Mouse (Mus musculus) lung, embryonic 16.5 days (tissue): Measurements from ENCODE around the gene Adgrg3. TPM values are rescaled to one million over a fixed set of nuclear protein-coding genes. Genes with fewer than 3 reads are reported as not detected.
"Not testable (repeated sequence)": the region's sequence is repeated elsewhere in the genome, so short reads cannot be mapped to it uniquely, and the experiment has no call there.

Source experiments
- ATAC-seq: fragments of 200-750 bp; cut with Nextera tagmentation; 2 replicates; pipeline ENCODE4 v1.8.0; 2017; ENCODE audit warnings: low read depth, mild to moderate bottlenecking, moderate library complexity
- H3K27ac ChIP-seq: fragments of 300-500 bp; sonication (generic); 2 replicates; pipeline ENCODE4 v1.5.1; 2014; ENCODE audit warnings: mild to moderate bottlenecking, control low read depth, low read length
- H3K27me3 ChIP-seq: fragments of 300-500 bp; sonication (generic); 2 replicates; pipeline ENCODE4 v1.6.1; 2014; ENCODE audit warnings: low read depth, low read length, mixed read lengths; ENCODE audit not compliant: control insufficient read depth, insufficient read depth
- H3K36me3 ChIP-seq: fragments of 300-500 bp; sonication (generic); 2 replicates; pipeline ENCODE4 v1.6.1; 2014; ENCODE audit warnings: low read length; ENCODE audit not compliant: control insufficient read depth, insufficient read depth
- H3K4me1 ChIP-seq: fragments of 300-500 bp; sonication (generic); replicated peaks from 2 replicates; pipeline ENCODE4 v1.6.1; 2014; ENCODE audit warnings: low read length, mixed read lengths; ENCODE audit not compliant: control insufficient read depth, insufficient read depth
- H3K4me2 ChIP-seq: fragments of 300-500 bp; sonication (generic); 2 replicates; pipeline ENCODE4 v1.6.1; 2014; ENCODE audit warnings: low read depth, low read length, control low read depth
- H3K4me3 ChIP-seq: fragments of 300-500 bp; sonication (generic); 2 replicates; pipeline ENCODE4 v1.5.1; 2014; ENCODE audit warnings: mild to moderate bottlenecking, low read length, control low read depth
- H3K9ac ChIP-seq: fragments of 300-500 bp; sonication (generic); 2 replicates; pipeline ENCODE4 v1.6.1; 2014; ENCODE audit warnings: low read length, control low read depth
- H3K9me3 ChIP-seq: fragments of 300-500 bp; sonication (generic); 2 replicates; pipeline ENCODE4 v1.6.1; 2016; ENCODE audit warnings: low read length; ENCODE audit not compliant: control insufficient read depth
- WGBS: fragments of 180-500 bp; shearing (Covaris S2); extraction: QIAGEN DNeasy Blood & Tissue Kit; methylation state at CpG from one replicate; pipeline ENCODE4 v1.1.7; 2014; 5-methylcytosine and 5-hydroxymethylcytosine counted together
- polyA plus RNA-seq: library from polyadenylated mRNA; unstranded; fragments of >200 nt; fragmentation: Nextera tagmentation; extraction: Ambion mirVana; gene quantifications from 2 replicates; pipeline ENCODE4 v1.2.1, GENCODE M21; 2015

The Adgrg3 gene
- polyA plus RNA-seq, 1 experiment from 2014 or later, result 4.7 TPM

DNA sequence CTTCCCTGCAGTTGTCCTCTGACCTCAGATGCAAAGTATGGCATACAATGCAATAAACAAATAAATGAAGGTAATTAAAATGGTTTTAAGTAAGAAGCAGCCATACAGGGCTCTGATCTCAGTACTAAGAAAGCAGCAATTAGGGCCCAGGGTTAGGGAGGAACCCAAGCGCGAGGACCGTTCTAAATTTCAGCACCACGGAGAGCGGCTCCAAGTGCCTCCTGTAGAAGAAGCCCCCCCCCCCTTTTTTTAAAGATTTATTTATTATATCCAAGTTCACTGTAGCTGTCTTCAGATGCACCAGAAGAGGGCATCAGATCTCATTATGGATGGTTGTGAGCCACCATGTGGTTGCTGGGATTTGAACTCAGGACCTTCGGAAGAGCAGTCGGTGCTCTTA lies 10.9 kb downstream of the Adgrg3 start:
- ATAC-seq, H3K36me3 ChIP-seq, H3K9me3 ChIP-seq, H3K4me1 ChIP-seq, H3K4me3 ChIP-seq, H3K4me2 ChIP-seq, H3K9ac ChIP-seq, H3K27me3 ChIP-seq, H3K27ac ChIP-seq: not testable (repeated sequence)
- WGBS, result 39% methylated on average over 7 of the region's 7 CpGs

DNA sequence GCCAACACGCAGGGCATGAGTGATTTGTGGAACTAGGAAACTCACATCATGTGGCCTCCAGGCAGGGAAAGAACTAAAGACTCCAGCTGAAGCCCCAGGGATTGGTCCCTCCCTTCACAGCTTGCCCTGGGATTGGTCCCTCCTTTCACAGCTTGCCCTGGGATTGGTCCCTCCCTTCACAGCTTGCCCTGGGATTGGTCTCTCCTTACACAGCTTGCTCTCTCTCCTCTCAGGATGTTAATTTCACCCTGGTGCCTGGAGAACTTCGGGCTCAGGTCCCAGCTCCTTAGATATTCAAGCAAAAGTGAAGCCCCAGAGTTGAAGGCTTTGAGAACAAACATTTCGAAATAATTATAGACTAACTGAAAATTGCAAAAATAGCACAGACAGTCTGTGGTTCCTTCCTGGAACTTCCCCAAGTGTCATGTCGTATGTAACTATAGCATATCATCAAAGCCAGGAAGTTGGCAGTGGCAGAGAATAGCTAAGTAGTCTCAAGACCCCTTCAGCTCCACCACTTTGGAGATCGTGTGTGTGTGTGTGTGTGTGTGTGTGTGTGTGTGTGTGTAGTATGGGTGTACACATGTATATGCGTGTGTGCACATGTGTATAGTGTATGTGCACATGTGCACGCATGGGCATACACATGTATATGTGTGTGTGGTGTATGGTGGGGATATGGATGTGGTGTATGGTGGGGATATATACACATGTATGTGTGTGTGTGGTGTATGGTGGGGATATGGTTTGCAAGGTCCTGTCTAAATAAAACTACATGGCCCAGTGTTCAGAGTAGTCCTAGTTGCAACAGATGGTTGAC lies 19.8 kb downstream of the Adgrg3 start:
- Histone ChIP-seq H3K27ac (peak overlapping the region; percentile 32), H3K9me3 (no peaks in the 10 kb centered on the region), H3K36me3 (no peaks in the 10 kb centered on the region), H3K4me3 (no peak overlapping the region), H3K27me3 (no peaks in the 10 kb centered on the region), H3K9ac (no peak overlapping the region), H3K4me1 (peaks cover 6% of the 10 kb centered on the region; the same call in 1 of the 2 replicates), H3K4me2 (no peak overlapping the region)
- WGBS, result 42% methylated on average over 7 of the region's 7 CpGs
- peak; percentile 91 for ATAC-seq

DNA sequence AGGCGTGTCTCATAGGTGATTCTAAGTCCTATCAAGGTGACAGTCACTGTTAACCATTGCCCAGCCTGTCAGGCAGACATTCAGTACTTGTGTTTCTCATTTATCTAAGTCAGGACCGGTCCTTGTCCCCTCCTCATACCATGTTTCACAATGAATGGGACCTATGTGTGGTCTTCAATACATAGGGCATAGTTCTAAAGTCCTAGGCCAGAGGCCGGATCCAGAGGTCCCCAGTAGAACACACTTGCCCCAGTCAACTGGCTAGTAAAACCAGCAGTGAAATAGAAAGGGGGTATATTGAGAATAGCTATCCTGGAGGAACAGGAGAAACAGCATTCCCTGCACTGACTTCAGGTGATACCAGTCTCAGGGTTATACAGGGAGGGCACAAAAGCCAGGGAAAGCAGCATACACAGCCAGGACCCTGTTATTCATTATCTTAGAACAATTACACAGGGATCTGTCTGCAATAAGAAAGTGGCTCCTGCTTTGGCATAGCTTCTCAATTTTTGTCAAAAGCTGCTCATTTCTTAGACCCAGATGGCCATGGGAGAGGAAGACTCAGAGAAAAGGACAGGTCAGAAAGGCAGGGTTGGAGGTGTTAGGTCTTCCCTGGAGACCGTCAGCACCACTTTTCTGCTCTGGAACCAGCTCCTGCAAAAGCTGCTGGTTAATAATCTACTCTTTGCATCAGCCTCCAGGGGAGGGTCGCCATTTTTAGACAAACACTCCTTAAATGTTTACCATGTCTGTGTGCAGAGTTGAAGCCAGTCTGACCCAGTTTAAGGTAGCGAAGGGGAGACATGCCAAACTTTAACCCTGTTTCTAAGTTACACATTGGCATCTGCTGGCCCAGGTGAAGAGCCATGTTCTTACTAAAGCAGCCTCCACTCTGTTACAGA lies 24.6 kb downstream of the Adgrg3 start:
- 40% methylated on average over 6 of the region's 6 CpGs for WGBS
- Histone ChIP-seq H3K36me3 (no peaks in the 10 kb centered on the region), H3K4me1 (peaks cover 1% of the 10 kb centered on the region), H3K9ac (no peak overlapping the region), H3K9me3 (no peaks in the 10 kb centered on the region), H3K27ac (peak overlapping the region; percentile 76), H3K4me3 (no peak overlapping the region), H3K4me2 (0 out of 2 replicates have a peak overlapping the region, but pooled peaks have one; percentile 16), H3K27me3 (no peaks in the 10 kb centered on the region)
- peak; percentile 79 for ATAC-seq

DNA sequence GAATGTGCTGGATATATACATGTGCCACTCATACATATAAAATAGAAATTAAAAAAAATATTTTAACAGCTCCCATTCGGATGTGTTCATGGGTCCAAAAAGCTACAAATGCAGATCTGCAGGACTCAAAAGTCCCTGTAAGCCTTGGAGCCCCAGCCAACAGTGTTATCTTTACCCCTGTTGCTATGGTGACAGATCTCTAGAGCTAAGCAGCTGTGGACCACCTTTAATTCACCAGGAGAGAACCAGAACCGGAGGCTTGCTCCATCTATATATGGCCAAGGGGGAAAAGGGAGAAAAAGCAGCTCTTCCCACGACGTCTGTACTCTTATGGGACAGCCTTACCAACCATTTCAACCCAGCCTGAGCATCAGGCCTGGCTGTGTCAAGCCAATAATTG lies 27.3 kb downstream of the Adgrg3 start:
- Histone ChIP-seq H3K27ac (no peak overlapping the region), H3K4me2 (no peak overlapping the region), H3K27me3 (no peaks in the 10 kb centered on the region), H3K9ac (no peak overlapping the region), H3K4me3 (no peak overlapping the region), H3K4me1 (no peaks in the 10 kb centered on the region; the same call in none of the 2 replicates), H3K36me3 (no peaks in the 10 kb centered on the region), H3K9me3 (no peaks in the 10 kb centered on the region)
- 45% methylated on average over 4 of the region's 4 CpGs for WGBS
- no peak for ATAC-seq

DNA sequence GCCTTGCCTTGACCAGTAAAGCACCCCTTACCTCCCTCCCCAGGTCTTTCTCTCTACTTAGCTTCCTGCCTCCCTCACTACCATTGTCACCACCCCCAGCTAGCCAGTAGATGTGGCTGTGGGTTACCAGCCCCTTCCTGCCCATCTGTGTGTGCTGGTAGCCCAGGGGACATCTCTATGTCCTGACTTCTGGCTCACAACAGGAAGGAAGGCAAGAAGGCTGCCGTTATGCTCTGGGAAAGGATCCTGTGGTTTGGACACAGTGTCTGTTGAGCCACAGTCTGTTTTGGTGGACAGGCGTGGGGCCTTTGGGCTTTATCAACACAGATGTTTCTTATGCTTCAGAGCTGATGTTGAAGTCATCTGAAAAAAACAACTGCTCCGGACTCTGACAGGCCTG lies 29.5 kb downstream of the Adgrg3 start:
- no peaks in the 10 kb centered on the region for H3K9me3 ChIP-seq
- ATAC-seq, result no peak
- 68% methylated on average over 3 of the region's 3 CpGs for WGBS

DNA sequence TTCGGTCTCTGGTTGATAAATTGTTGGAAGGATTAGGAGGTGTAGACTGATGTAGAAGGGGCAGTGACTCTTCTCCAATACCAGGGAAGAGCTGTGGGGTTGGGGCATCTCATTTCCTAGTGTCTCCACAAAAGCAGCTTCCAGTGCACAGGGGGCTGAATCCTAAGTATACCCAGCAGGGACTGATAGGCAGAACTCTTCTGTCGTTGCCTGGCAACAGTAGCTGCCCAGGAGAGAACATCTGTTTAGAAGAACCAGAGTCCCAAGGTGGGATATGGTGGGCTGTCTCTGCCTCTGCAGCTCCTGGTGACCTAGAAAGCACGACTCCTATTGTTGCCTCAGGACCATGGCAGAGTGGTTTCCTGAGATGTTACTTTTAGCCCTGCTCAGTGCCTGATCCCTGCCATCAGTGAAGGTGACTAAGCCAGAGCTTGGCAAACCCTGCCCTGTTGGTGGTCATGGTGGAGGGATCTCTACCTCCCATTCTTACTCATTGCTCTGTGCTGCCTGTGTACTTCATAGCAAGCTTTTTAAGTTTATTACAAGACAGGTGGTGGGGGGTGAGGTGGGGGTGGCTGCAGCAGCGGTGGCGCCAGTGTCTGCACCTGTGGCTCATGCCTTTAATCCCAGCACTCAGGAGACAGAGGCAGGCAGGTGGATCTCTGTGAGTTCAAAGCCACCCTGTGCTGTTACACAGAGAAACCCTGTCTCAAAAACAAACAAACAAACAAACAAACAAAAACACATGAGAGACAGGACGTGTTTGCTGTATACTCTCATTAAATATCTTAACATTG lies 30.6 kb downstream of the Adgrg3 start:
- WGBS, result 54% methylated on average over 6 of the region's 6 CpGs
- no peak overlapping the region for H3K4me2 ChIP-seq
- no peak for ATAC-seq
- H3K27ac ChIP-seq, result no peak overlapping the region
- H3K4me3 ChIP-seq, result no peak overlapping the region
- H3K9ac ChIP-seq, result no peak overlapping the region
- H3K9me3 ChIP-seq, result no peaks in the 10 kb centered on the region
- no peaks in the 10 kb centered on the region for H3K36me3 ChIP-seq
- H3K27me3 ChIP-seq, result no peaks in the 10 kb centered on the region
- no peaks in the 10 kb centered on the region; the same call in 1 of the 2 replicates for H3K4me1 ChIP-seq

More for the DNA sequence above, 29.5 kb downstream of the Adgrg3 start:
- H3K4me3 ChIP-seq, result no peak overlapping the region
- H3K27ac ChIP-seq, result no peak overlapping the region
- H3K4me1 ChIP-seq, result no peaks in the 10 kb centered on the region; the same call in none of the 2 replicates
- H3K27me3 ChIP-seq, result no peaks in the 10 kb centered on the region
- H3K9ac ChIP-seq, result no peak overlapping the region
- H3K4me2 ChIP-seq, result no peak overlapping the region
- no peaks in the 10 kb centered on the region for H3K36me3 ChIP-seq

DNA sequence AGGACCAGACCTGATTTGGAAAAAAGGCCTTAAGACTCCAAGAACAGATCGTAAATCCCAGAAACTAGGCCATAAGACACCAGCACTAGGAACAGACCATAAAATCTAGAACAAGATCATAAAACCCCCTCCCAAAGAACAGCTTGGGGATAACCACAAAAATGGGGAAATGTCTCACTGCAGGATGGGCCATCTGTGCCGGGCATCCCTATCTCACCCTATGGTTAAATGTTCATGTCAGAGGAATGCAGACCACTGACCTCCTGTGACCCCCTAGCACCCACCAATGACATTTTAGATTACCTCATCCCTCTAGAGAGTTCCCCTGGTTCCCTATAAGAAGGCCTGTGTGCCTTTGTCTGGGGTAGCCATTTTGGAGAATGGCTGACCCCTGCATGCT lies 32.1 kb downstream of the Adgrg3 start:
- Histone ChIP-seq H3K27me3 (no peaks in the 10 kb centered on the region), H3K4me1 (no peaks in the 10 kb centered on the region), H3K4me2 (no peak overlapping the region), H3K27ac (no peak overlapping the region), H3K9ac (no peak overlapping the region), H3K36me3 (no peaks in the 10 kb centered on the region), H3K9me3 (no peaks in the 10 kb centered on the region), H3K4me3 (no peak overlapping the region)
- WGBS, result 65% methylated on average over 2 of the region's 2 CpGs
- no peak for ATAC-seq

DNA sequence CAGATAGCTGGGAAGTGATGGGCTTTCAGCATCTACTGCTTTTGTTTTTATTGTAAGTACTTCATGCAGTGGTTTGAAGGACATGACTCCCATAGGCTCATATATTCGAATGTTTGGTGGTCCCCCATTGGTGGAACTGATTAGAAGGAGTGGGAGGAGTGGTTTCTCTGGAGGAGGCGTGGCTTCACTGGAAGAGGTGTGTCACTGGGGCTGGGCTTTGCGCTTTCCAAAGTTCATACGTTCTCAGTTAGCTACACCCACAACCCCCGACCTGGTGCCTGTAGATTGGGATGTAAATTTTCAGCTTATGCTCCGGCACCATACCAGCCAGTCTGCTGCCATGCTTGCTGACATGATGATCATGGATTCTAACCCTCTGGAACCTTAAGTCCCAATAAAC lies 36.9 kb downstream of the Adgrg3 start:
- no peaks in the 10 kb centered on the region for H3K4me1 ChIP-seq
- H3K27me3 ChIP-seq, result no peaks in the 10 kb centered on the region
- WGBS, result 51% methylated on average over 6 of the region's 6 CpGs
- H3K9ac ChIP-seq, result no peak overlapping the region
- H3K9me3 ChIP-seq, result no peaks in the 10 kb centered on the region
- no peak overlapping the region for H3K27ac ChIP-seq
- H3K4me2 ChIP-seq, result no peak overlapping the region
- no peak for ATAC-seq
- no peaks in the 10 kb centered on the region for H3K36me3 ChIP-seq
- H3K4me3 ChIP-seq, result no peak overlapping the region
